Mouse (Mus musculus) liver (tissue): ENCODE data around the gene Myom3.

Source experiments
- DNase-seq: peaks from one replicate; pipeline ENCODE4 v3.0.0-alpha.2; 2020; ENCODE audit warnings: mixed read lengths

Gene Myom3

DNA sequence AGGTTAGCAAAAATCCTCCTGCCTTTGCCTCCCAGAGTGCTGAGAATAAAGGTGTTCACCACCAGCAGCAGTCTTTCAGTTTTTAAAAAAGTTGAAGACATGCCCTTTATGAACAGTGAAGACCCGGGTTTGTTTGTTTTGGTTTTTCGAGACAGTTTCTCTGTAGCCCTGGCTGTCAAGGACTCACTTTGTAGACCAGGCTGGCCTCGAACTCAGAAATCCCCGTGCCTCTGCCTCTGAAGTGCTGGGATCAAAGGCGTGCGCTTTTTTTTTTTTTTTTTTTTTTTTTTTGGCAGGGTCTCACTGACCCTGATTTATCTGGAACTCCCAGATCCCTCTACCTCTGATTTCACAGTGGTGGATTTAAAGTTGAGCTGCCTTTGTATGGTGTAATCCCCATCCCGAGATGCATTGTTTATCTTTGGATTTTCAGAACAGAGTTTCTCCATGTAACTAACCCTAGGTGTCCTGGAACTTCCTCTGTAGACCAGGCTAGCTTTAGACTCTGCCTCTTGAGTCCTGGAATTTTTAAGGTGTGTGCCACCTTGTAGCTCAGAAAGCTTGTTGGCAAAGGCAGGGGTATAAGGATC, 98.2 kb downstream of the Myom3 start:
- no peak for DNase-seq
